Mouse (Mus musculus) 3T3-L1 (cell line): ENCODE results near the gene Iqsec3.
A peak's percentile ranks its signal among the peaks of the same experiment; 100 is the strongest.

Experiments used
- DNase-seq: peaks from one replicate; pipeline ENCODE4 v3.0.0-alpha.2; 2015; ENCODE audit warnings: low read depth, low spot score

Gene Iqsec3

GRCm38 (mm10) chr6:121366537-121366936 lies 106.9 kb downstream of the Iqsec3 start:
- DNase-seq = peak; percentile 66

GRCm38 (mm10) chr6:121363956-121364355 lies 109.5 kb downstream of the Iqsec3 start:
- no peak for DNase-seq

DNA sequence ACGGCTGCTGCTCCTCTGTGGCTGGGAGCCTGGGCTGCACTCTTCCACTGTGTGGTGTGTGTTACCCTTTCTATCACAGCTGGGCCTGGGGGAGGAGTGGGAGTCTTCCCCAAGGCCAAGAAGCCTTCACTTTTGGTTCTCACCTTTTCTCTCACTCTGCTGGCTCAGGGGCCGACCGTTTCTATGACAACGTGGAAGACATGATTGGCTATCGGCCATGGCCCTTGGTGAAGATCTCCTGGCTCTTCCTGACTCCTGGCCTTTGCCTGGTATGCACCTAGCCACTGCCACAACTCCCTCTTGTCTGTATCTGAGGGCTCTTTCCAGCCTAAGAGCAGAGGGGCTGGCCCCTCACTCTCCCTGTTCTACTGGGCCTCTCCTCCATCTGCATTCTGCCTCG lies 110.4 kb downstream of the Iqsec3 start:
- no peak for DNase-seq

DNA sequence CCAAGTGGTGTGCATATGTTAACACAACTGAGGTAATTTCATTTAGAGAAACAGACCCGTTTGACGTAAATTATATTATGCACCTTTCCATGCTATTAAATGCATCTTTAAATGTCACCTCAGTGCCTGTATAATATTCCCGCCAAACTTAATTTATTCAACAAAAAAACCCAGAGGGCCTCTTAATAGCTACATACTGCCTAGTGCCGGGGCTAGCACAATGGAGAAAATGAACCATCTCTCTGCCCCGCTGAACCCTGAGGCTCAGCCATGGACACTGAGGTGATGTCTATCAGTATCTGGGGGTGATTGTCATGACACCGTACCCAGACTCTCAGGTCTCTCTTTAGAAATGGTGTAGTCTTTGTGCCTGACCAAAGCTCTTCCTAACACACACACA lies 116.2 kb downstream of the Iqsec3 start:
- DNase-seq = no peak

DNA sequence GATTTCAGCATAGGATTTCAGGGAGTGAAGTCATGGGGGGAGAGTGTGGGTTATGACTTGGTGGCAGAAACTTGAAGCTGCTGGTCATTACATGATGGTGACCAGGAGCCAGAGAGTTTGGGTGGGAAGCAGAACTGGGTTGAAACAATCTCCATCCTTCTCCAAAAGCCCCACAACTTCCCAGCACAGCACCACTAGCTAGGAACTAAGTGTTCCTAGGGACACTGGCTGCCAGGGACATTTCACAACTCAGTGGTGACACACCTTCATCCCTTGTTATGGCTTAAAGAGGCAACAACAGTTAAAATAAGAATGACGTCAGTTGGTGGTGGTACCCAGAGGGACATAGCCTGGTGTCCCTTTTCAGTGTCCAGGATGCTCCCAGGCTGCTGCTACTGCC lies 117.4 kb downstream of the Iqsec3 start:
- no peak for DNase-seq

GRCm38 (mm10) chr6:121352276-121352675 lies 121.2 kb downstream of the Iqsec3 start:
- DNase-seq = peak; percentile 54

GRCm38 (mm10) chr6:121346428-121346827 lies 127.0 kb downstream of the Iqsec3 start:
- no peak for DNase-seq

- DNase-seq = no peak
Observed at GRCm38 (mm10) chr6:121344329-121344728, 129.1 kb downstream of the Iqsec3 start.

- no peak for DNase-seq
Observed at GRCm38 (mm10) chr6:121343771-121344123, 129.7 kb downstream of the Iqsec3 start.

DNA sequence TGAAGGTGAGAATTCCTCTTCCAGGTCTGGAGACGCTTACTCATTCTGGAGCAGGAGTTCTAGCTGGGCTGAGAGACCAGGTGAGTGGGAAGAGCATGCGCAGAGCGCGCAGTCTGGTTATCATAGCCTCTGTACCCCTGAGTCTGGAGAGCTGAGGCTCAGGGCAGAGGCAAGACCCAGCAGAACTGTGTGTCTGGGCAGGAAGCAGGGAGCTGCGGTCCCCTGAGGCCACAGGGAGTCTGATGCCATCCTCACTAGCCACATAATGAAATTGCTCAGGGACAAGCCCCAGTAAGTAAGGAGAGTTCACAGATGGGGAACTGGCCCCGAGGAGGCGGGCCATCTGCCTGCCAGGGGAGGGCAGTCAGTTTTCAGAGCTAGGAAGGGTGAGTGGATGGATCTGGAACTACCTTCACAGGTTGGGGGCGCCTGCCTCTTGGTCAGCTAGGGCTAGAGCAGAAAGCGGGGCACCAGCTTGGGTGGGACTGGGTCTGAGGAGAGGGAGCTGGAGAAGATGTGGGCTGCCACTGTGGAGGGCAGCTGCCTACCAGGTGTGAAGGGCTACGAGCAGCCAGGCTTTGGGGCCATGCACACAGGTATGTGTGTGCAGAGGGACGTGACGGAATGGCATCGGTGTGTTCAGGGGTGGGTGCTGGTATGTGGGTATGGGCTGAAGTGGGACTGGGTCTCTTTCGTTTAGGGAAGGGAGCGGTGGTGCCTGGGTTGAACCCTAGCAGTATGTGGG lies 130.3 kb downstream of the Iqsec3 start, which contains the start of gene Slc6a12:
Gene Slc6a12, plus strand, starts transcription at position 51 of the 745 bp plus-strand sequence.
- no peak for DNase-seq

GRCm38 (mm10) chr6:121341650-121342049 lies 131.8 kb downstream of the Iqsec3 start:
- DNase-seq = no peak

GRCm38 (mm10) chr6:121338519-121338896 lies 135.0 kb downstream of the Iqsec3 start:
- DNase-seq = peak; percentile 15

DNA sequence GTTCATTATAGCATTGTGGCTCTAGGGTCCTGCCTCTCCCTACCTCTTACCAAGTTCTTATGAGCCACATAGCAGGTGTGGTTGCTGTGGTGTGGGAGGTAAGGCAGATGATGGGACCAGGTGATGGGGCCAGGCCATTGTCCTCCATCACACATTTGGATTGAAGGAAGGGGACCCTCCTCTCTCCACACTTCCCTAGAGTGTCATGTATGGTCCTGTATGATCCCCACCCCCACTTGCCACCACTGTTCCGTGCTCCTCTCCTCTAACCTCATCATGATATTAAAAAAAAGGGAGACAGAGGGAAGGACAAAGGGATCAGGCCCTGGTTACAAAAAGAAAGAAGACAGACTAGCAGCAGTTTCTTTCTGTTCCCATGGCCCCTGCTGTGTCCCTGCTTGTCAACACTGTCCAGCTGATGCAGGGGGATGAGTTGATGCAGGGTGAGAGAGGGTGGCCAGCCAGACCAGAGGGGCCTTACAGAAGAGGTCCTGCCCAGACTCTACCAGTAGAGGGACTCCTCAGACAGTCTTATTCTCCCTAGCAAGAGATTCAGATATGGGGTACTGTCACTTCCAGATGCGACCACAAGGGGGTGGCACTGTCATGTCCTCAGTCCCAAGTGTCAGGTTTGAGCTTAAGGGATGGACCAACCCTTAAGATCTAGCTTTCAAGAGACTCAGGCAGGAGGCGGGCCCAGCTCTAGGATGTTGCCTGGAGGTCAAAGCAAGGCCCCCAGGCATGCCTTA lies 135.5 kb downstream of the Iqsec3 start:
- peak; percentile 90 for DNase-seq

DNA sequence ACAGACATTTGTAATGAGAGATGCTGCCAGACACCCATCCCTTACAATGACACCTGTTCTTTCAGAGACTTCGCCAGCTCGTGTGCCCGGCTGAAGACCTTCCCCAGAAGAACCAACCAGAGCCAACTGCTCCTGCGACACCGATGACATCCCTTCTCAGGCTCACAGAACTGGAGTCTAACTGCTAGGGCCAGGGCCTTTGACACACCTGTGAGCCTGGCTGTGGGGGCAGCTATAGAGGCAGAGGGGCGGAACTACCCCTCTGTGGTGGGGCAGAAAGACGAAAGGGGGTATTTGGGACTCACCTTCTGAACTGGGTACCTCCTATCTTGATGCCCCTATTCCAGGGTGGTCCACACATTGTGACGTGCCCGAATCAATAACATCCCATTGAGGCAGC lies 136.2 kb downstream of the Iqsec3 start:
- no peak for DNase-seq

DNA sequence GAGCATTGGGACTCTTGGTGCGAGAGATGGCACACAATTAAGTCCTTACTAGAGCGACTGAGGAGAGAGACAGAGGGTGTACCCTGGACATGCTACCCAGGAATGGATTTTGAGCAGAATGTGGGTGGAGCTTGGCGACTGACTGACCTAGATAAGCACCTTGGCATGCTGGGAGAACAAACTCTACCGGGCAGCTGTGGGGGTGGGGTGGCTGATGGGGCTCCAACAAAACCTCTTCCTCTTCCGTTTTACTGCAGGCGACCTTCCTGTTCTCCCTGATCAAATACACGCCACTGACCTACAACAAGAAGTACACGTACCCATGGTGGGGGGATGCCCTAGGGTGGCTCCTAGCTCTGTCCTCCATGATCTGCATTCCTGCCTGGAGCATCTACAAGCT lies 136.9 kb downstream of the Iqsec3 start:
- DNase-seq = no peak

- no peak for DNase-seq
Observed at GRCm38 (mm10) chr6:121335841-121336240, 137.6 kb downstream of the Iqsec3 start.

- DNase-seq = no peak
Observed at GRCm38 (mm10) chr6:121329848-121330508, 143.5 kb downstream of the Iqsec3 start.

- no peak for DNase-seq
Observed at GRCm38 (mm10) chr6:121328417-121328884, 145.0 kb downstream of the Iqsec3 start.

DNA sequence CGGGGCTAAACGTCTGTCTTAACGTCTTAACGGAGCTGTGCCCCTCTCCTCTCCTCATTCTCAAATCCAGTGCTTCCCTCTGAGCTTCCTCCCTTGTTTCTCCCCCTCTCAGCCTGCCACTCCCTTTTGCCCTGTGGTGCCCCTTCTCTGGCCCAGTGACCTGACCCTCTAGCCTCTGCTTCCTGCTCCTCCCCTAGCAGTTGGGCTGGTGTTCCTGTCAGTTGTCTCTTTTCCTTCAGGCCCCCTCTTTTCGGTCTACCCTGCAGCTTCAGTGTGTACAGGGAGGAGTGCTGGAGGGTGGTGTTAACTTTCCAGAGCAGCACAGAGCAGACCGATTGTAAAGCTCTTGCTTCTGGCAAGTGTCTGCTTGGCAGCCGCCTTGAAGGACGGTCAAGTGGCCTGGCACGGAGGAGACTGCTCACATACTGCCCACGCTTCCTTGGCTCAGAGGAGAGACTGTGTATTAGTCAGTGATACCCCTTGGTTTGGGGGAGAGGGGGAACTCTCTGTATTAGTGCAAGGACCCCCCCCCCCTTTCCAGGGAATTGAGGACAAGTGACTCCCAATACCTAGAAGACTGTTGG lies 146.9 kb downstream of the Iqsec3 start:
- DNase-seq = no peak

DNA sequence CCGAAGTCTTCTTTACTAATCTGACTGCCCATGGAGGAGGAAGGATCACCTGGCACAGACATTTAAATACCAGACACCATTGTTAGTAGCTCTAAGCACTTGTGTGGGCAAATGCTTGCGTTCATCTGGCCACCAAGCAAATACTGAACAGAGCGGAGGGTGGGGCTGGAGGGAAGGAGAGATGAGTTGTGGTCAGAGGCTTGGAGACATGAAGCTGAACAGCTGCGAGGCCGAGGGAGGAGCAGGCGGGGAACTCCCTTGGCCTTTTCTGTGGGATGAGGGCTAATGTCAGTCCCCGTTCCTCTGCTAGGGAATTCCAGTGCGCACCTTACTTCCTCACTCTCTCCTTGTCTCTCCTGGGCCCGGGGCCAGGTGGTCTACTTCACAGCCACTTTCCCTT lies 147.7 kb downstream of the Iqsec3 start:
- no peak for DNase-seq

- DNase-seq = no peak
Observed at GRCm38 (mm10) chr6:121325298-121325697, 148.2 kb downstream of the Iqsec3 start.
